Mouse (Mus musculus): Measurements from ENCODE around the gene Megf8. TPM values are rescaled to one million over a fixed set of nuclear protein-coding genes. Genes with fewer than 3 reads are reported as not detected.
A peak's percentile ranks its signal among the peaks of the same experiment; 100 is the strongest.
"Not testable (repeated sequence)": the region's sequence is repeated elsewhere in the genome, so short reads cannot be mapped to it uniquely, and the experiment has no call there.

Megf8 gene
- total RNA-seq, 2 experiments from 2014 or later, result 99.2 to 105 TPM

GRCm38 (mm10) chr7:25392851-25393250 is 75.9 kb downstream of the Megf8 start:
- no peak for DNase-seq (ENCODE audit: low spot score in 2 of 2)
- intact Hi-C loops (cut with DNase I), result no loop called here

DNA sequence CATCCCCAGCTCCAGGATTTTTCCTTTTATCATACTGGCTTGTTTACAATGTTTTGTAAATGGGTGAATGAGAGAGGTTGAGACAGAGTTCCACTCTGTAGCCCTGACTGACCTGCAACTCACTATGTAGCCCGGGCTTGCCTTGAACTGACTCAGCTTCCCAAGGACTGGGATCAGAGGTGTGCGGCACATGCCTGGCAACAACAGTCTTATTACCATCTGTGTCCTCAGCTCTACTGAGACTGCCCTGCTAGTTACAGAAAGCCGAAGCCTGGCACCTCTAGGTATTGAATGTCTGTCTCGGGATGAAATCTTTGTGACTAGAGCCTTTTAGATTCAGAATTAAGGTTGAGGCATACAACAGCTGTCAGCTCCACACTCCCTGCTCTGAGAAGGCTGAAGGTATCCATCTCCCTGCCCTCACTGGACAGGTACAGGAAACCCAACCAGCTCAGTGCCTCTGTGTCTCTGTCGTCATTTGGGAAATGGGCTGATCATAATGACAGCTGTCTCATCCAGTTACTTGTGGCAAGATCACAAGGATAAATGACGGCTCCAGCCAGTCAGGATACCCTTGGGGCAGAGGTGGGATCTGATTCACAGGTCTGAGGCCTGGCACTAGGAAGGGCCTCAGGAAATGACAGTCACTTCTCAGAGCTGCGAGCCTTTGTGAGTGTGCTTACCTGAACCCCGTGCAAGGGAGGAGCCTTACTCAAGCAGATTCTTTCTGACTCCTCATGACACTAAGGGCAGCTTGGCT is 76.7 kb downstream of the Megf8 start:
- DNase-seq (ENCODE audit: low spot score in 2 of 2), result no peak
- intact Hi-C loops (cut with DNase I), result no loop called here

GRCm38 (mm10) chr7:25394754-25395153 is 77.8 kb downstream of the Megf8 start:
- intact Hi-C loops (cut with DNase I), result loop anchor here (5.0 kb wide), 1 partner anchor 157 kb away; the partner anchor contains the start of gene Gsk3a
- no peak for DNase-seq (ENCODE audit: low spot score in 2 of 2)

DNA sequence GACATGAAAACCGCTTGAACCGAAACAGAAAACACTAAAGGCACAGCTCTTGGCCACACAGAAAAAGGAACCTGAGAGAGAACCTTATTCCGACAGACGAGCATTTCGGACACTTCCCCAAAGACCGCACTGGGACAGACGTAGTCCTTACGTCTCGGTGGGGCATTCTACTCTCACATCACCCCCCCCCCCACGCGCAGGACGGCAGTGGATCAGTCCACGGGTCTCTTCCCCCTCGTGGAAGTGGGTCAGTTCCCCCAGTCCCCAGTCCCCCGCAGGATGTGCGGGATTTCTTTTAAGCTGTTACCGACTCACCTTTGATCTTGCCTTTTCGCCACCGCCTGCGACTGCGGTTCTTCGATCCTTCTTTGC is 78.2 kb downstream of the Megf8 start:
- no peak for DNase-seq (ENCODE audit: low spot score in 2 of 2)
- intact Hi-C loops (cut with DNase I), result loop anchor here (5.0 kb wide), 1 partner anchor 158 kb away; the partner anchor contains the start of gene Gsk3a

DNA sequence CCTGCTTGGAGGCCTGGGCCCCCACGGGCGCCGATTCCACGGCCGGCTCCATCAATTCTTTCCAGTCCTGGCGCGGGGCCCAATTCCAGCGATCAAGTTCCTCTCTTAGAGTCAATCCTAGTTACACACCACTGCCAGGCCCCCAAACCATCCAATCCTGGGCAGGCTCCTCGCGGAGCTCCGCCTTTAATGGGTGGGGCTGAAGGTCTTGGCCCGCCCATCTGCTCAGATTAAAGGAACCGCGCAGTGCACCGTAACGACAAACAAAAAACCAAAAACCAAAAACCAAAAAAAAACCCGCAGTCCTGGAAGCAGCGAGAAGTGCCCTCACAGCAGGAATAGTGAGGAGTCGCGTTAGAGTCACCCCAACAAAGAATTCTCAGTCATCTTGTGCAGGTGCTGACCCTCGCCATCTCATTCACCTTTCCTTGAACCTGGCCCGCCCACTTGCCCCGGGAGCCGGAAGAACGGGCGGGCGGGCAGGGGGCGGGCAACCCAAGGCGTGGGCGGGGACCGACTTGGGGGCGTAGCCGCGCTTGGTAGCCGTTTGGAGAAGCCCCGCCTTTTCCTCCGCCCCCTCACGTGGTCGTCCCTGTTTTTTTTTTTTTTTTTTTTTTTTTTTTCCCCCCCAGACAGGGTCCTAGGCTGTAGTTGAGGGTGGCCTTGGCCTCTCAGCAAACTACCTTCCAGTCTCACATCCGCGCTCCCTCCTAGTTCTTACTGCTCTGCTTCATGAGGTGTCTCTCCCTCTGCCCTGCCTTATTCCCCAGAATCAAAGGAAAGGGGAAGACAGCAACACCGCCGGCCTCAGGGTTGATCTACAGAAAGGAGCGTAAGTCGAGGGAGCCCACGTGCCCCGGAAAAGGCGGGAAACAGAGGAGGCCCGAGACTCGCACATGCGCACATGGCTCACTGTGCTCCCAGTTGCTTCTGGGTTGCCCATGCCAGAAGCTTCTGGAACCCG is 78.9 kb downstream of the Megf8 start:
- DNase-seq (ENCODE audit: low spot score in 2 of 2), result peak; percentile 93 to 98
- intact Hi-C loops (cut with DNase I), result loop anchor here (5.0 kb wide), 1 partner anchor 159 kb away; the partner anchor contains the start of gene Gsk3a

DNA sequence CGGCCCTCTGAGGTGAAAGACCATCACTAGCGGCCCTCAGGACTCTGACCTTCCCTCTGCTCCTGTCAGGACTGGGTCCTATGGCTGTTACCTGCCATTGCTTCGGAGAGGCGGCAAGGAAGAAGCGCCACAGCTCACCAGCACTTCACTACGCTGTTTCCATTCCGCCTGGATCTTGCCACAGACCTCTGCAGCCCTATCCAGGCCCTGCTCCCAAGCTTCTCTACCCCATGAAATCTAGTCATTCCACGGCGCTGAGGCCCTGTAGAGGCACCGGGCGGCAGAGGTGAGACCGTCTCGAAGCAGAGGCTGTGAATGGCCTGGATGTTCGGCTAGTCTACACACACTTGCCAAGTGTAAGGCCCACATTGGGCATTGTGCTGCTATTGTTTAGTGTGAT is 79.7 kb downstream of the Megf8 start:
- intact Hi-C loops (cut with DNase I), result loop anchor here (5.0 kb wide), 1 partner anchor 159 kb away; the partner anchor contains the start of gene Gsk3a
- DNase-seq (ENCODE audit: low spot score in 2 of 2), result no peak

DNA sequence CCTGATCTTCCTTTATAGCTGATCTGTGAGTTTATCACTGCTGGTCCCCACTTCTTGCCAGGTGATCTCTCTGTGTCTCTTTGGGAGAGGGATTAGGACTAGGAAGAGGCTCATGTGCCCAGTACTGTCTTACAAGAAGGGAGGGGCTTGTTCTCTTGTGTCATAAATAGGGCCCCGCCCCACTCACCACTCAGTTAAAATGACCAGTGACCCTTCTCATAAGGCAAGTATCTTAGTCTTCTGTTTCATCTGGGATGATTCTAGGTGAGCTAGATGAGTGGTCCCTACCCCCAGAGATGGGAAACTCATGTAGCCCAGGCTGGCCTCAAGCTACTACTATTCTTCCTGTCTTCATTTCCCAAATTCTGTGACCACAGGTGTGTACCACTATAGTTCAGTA is 81.6 kb downstream of the Megf8 start, which contains the start of gene Lipe:
TSS of gene Lipe (minus strand) at position 101 of the 400 bp plus-strand sequence.
- DNase-seq (ENCODE audit: low spot score in 2 of 2), result no peak
- intact Hi-C loops (cut with DNase I), result loop anchor here (5.0 kb wide), 1 partner anchor 161 kb away; the partner anchor contains the start of gene Gsk3a

DNA sequence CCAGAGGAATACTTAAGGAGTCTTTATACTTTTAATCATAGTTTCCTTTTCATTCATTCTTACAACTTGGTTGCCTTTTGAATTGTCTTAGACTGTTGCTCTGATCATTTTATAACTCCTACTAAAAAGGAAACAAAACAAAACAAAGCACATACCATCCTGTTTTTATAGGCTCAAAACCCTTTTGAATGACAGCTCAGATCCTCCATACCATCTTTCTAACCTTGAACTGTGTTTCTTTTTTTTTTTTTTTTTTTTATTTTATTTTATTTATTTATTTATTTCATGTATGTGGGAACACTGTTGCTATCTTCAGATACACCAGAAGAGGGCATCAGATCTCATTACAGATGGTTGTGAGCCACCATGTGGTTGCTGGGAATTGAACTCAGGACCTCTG is 82.1 kb downstream of the Megf8 start:
- not testable (repeated sequence) for DNase-seq (ENCODE audit: low spot score in 2 of 2)
- intact Hi-C loops (cut with DNase I), result loop anchor here (5.0 kb wide), 1 partner anchor 162 kb away; the partner anchor contains the start of gene Gsk3a

DNA sequence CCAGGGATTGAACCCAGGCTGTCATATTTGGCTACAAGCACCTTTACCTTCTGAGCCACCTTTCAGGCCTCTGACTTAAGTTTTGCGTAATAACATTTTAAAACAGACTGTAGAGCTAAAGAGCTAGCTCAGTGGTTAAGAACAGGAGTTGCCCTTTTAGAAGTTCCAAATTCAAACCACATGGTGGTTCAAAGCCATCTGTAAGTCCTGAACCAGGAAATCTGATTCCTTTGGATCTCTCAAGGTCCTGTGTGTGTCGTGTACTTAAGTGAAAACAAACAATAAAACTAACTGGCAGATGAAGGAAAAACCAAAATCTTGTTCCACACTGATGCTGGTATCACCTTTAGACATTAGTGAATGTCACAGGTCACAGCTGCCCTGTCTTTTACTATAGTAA is 84.6 kb downstream of the Megf8 start:
- intact Hi-C loops (cut with DNase I), result no loop called here
- DNase-seq (ENCODE audit: low spot score in 2 of 2), result no peak

DNA sequence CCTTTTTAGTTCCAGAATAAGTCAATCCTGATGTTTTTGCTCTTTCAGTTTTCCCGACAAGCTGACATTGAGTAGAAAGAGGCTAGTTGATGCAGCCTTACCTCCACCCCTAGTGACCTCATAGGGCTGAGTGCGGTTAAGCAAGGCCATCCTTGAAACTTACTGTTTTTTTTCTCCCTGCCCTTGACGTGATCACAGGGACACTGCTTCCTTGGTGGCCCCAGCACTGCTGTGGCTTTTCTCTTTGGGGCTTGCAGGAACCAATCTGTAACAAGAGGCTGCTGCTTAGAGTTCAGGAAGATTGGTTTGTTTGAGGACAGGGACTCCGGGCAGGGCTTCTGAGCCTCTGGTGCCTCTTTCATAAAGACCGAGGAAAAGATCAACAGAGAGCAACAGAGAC is 85.0 kb downstream of the Megf8 start:
- intact Hi-C loops (cut with DNase I), result no loop called here

DNA sequence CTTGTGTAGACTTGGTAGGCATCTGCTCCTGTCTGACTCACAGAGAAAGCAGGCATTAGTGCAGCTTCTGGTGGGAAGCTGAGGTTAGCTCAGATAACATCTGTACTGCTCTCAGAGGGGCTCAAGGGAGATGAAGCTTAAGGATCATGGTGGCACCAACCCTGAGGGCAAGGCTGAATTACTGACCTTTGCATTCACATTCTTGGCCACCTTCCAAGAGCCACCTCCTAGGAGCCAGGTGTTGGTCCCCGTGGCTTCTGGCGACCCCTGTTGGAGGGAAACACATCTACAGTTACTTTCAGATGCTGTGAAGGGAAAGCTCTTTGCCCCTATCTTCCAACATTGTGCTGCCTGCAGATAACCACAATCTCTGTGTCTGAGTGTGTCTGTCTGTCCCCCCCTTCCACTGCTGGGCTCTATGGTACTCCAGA is 85.7 kb downstream of the Megf8 start:
- intact Hi-C loops (cut with DNase I), result no loop called here
- no peak for DNase-seq (ENCODE audit: low spot score in 2 of 2)

More for the DNA sequence above, 85.0 kb downstream of the Megf8 start:
- no peak for DNase-seq (ENCODE audit: low spot score in 2 of 2)

DNA sequence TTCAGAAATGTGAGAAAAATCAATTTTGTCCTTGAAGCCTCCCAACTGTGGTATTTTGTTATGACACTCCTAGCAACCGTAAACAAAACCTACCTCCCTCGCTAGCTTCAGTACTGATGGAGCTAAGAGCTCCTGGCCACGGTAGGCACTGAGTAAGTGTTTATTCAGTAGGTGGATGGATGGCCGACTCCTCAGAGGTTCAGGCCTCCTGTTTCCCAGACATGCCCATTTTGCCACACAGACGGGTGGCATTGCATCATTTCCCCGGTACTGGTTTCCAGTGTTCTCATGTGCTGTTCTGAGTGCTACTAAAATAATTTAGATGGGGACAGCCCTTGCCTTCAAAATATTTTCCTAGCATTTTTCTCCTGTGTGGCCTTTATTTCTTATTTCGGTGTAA is 89.5 kb downstream of the Megf8 start:
- no peak for DNase-seq (ENCODE audit: low spot score in 2 of 2)
- intact Hi-C loops (cut with DNase I), result no loop called here

DNA sequence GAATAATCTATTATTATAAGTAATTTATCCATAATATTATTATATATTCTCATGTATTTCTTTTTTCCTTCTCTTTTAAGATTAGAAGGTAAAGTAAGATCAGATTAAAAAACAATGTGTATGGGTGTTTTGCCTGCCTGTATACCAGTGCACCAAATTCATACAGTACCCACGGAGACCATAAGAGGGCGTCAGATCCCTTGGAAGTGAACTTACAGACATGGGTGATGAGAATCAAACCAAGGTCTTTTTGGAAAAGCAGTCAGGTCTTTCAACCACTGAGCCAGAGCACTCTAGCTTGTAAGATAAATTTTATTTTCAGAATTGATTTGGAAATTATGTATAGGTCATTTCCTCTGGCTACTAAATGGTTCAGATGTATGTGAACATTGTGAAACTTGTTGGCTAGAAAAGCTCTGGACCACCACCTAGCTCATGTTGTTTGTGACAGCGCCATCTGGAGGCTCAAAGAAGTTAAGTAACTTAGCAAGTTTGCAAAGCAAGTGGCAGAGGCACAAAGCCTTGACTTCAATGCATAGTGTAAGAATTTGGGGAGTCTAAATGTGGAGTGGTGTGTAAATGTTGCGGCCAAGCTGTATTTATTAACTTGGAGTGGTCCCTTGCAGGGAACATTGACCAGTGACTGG is 92.3 kb downstream of the Megf8 start:
- intact Hi-C loops (cut with DNase I), result no loop called here
- no peak for DNase-seq (ENCODE audit: low spot score in 2 of 2)

GRCm38 (mm10) chr7:25410969-25411615 is 94.1 kb downstream of the Megf8 start:
- intact Hi-C loops (cut with DNase I), result no loop called here
- no peak for DNase-seq (ENCODE audit: low spot score in 2 of 2)

DNA sequence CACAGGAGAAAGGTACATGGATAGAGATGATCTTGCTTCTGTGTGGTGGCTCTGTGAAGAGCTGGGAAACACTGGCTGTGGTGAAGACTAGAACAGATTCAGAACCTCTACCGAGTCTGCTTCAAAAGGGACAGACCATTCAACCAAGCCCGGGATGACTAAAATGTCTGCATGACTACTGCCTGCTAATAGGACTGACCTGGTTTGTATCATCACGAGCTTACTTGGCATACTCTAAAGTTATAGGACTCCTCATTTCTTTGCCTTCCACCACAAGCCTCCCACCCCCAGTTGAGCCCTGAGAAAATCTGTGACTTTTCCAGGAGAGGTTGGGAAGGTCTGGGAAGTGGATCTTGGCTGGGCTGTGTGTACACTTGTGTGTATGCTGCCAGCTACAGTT is 94.9 kb downstream of the Megf8 start:
- intact Hi-C loops (cut with DNase I), result no loop called here
- DNase-seq (ENCODE audit: low spot score in 2 of 2), result no peak

DNA sequence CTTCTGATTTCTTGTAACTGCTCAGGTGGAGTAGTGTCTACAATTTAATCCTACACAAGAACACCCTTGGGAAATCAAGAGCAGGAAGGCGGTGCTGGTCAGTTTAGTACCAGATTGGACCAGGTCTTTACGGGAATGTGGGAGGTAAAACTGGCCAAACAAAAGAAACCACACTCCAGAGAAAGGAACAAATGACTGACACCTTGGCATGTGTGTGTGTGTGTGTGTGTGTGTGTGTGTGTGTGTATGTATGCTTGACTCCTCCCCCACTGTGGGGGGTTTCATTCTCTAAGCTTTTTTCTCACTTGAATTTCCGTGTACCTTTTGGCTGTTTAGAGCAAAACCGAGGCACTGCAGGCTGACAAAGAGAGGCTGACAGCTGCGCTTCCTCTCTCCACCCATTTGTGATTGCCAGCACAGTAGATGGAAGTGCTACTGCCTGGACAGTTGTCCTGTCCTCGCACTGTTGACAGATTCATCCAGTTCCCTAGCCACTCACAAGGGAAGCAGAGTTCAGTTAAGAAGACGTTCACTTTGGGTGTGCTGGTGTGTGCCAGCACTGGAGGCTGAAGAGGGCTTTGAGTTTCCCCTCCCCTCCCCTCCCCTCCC is 96.0 kb downstream of the Megf8 start, which contains the start of gene Cxcl17:
TSS of gene Cxcl17 (minus strand) at position 54 of the 609 bp plus-strand sequence.
- intact Hi-C loops (cut with DNase I), result no loop called here

More for the DNA sequence above, 96.0 kb downstream of the Megf8 start, which contains the start of gene Cxcl17:
- DNase-seq (ENCODE audit: low spot score in 2 of 2), result no peak

Data from left cerebral cortex, postnatal 25 days (tissue).